Mouse (Mus musculus): ENCODE measurements around the gene Lad1.
A peak's percentile ranks its signal among the peaks of the same experiment; 100 is the strongest.

Lad1 gene

DNA sequence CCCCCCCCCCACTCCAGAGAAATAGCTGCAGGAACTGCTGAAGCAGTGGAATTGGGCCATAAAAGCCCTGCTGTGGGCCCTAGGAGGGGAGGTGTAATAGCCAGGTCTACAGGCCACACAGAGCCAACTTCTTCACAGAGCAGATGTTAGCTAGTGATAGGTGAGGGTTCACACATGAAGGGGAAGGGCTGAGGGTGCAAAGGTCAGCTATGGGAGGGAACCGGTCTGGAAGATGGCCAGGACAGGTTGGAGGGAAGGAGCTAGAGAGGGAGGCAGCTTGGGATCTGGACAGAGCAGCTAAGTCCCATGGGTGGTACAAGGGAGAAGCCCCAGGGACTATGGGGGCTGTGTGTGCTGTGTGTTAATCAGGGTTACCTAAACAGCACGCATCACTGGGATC is 8.2 kb upstream of the Lad1 start:
- peak; percentile 70 to 72 for DNase-seq

DNA sequence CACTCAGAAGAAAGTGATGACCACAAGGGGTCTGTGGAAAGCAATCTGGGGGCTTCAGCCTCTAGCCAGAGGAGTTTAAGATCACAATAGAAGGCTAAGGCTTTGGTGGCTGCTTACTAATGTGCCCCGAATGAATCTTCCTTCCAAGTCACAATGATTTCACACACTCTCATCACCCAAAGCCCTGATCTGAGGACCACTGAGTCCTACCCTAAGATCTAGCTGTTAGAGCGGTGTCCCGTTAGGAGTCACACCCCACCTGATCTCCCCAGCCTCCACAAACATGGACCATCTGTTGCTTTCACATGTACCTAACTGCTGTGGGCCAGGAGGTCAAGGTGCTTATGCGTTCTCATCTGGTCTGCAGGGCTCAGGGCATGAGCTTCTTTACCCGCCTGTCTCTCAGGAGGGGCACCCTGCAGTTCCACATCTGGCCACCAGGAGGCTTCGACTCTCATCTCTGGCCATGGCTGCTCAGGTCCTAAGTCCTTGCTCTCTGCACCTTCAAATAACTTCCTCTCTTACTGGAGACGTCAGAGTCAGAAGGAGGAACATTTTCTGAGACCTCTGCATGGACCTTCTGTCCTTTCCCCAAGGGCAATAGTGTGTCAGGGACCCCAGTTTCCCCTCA is 7.3 kb upstream of the Lad1 start:
- peak; percentile 91 to 97 for DNase-seq

DNA sequence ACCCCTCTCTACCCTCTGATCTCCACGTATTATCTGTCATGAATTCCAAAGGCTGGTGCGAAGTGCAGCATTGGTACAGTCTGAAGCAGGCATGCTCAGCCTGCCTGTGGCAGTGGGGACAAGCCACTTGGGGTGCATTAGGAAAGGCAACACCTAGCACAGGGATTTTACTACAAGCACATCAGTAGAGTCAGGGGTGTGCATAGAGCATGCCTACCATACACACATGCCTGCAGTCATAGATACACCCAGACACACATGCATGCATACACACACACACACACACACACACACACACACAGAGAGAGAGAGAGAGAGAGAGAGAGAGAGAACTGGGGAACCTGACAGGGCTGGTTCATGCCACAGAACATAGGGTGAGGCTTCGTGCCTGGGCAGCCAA is 6.2 kb upstream of the Lad1 start:
- DNase-seq, result no peak

DNA sequence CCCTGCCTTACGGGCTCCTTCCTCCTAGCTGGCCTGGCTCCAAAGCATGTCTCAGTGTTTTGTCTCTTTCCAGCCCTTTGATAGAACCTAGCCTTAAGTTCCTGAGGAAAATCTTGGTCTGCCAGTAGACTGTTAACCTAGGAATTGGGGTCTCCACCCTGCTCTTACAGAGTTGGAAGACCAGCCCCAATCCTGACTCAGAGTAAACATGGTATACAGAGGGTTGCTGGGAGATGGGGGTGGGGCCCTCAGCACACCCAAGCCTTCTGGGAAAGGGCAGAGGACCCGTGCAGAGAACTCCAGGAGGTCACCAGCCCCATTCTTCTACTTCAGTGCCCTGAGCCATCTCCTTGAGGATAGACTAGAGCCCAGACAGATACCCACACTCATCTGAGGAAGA is 5.8 kb upstream of the Lad1 start:
- peak; percentile 25 to 40 for DNase-seq

DNA sequence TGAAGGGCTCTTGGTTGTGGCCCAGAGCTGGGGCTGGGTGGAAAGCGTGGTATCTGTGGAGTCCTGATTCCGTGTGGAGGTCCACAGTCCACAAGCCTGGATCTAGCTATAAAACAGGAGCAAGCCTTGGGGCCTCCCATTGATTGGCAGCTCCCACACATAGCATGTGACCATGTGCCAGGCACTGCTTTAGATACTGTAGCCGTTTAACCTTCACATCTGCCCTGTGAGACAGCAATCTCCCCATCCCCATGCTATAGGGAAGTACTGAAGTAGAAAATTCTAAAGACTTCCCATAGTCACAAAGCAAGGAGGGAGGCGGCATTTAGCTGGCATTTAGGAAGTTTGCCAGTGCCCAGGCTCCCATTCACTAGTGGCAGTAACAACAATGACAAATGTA is 5.3 kb upstream of the Lad1 start:
- peak; percentile 36 to 40 for DNase-seq

DNA sequence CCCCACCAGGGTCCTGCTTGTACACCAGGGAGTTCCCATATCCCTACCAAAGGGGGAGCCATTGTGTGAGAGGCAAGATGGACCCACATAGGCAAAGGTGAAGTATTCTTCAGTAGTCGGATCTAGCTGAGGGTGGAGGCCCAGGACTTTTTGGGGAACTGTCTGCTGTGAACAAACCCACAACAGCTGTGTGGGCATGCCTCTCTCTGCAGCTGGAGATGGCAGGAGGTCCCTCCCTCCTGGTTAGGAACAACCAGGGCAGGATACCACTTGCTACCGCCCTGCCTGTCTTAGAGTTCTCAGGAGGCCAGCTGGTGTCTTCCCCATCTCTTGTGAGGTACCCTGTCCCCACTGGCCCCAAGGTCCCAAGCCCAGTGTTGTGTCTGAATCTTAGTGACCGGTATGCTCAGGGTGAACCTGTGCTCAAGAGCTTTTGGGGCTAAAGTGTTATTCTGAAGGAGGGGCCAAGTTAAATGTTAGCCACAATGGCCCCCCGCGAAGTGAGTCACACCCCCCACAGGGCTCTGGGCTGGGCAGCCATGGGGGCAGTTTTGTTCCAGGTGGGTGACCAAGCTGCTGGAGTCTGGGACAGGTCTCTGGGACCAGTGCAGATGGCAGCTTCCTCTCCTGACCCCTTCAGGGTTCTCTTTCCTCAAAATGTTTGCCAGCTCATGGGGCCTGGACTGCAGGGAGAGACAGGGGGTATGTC is 4.6 kb upstream of the Lad1 start:
- DNase-seq, result peak; percentile 87

DNA sequence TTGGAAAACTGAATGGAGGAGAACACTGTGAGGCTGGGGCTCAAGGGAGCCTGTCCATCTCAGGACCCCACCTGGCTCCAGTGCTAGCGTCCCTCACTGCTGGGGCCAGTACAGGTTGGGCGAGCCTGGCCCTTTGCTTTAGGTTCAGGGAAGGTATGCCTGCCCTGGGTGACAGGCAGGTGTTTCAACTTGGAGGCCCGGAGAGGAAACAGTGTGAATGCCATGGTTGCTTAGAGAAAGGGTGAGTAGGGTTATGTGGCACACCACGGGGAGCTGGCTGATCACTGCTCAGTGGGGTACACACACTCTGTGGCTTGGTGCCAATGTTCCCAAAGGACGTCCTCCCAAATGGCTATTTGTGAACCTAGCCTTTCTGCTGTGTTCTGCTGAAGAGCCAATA is 3.9 kb upstream of the Lad1 start:
- DNase-seq, result peak; percentile 21 to 46

DNA sequence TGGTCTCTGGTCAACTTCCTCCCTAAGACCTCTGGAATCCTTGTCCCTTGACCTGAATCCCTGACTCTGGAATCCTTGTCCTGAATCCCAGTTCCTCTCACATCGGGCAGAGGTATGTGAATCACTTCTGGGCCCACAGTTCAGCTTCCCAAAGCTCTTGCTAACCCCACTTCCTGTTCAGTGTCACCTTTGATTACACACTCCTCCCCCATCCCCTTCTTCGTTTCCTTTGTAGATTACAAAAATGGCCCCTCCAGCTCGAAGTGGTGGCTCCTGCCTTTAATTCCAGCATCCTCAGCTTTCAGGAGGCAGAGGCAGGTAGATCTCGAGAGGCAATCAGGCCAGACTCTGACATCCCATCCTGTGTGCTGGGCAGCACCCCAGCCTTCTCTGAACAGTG is 803 bp upstream of the Lad1 start:
- DNase-seq, result no peak

DNA sequence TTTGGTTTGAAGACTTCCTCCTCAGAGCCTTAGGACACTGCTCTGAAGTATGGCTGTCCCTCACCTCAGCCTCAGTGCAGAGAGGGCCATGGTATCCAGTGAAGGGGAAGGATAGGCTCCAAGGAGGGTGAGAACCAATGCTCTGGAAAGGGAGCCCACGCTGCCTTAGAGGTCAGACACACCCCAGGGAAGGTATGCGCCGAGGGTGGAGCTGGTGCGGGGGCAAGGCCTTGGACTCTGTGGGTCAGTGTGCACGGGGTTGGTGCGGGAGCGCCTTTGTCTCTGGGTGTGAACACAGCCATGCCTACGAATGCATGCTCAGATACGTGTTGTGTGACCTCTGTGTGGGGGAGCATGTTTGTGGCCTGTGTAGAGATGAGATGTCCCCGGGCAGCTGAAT is 1.7 kb downstream of the Lad1 start:
- DNase-seq, result peak; percentile 35 to 41

DNA sequence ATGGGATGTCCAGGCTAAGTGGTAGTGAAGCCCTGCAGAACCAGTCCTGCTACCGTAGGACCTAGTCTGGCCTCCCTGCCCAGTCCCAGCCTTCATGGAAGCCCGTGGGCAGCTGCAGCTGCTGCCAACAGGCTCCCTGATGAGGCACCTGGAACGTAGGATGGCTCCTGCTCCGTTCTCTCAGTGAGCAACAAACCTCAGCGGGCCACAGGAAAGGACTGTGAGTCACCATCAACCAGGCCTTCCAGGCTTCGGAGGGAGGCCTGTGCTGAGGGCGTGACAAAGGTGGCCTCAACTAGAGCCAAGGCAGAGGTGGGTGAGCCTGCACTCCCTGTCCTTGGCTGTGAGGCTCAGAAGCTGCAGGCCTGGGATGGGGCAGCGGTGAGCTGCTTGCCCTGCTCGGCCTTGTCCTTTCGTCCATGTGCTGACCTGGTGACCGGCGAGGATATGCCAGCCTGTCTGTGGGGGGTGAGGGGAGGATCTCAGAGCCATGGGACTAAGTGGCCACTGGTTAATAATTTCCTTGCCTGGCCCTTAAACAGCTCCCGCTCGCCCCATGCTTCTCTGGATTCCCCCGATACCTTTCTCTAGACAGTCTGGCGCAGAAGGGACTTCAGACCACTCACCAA is 2.5 kb downstream of the Lad1 start:
- DNase-seq, result peak; percentile 86 to 93

DNA sequence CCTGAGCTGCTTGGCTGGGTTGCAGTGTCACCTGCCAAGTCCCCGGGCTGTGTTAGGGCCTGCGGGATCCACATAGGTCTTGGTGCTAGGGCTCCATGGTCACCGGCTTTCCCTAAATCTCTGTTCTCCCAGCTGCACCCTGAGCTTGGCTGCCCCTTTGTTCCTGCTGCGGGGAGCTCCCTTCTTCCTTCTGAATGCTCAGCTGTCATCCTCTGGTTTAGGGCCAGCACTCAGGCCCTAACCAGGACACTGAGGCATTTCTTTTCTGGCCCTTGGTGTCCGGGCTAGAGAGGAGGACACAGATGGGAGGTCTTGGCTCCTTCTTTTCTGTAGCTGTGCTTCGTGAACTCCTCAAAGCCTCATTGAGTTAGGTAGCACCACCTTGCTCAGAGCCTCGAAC is 3.4 kb downstream of the Lad1 start:
- DNase-seq, result peak in 1 of 2 experiments; percentile 24

DNA sequence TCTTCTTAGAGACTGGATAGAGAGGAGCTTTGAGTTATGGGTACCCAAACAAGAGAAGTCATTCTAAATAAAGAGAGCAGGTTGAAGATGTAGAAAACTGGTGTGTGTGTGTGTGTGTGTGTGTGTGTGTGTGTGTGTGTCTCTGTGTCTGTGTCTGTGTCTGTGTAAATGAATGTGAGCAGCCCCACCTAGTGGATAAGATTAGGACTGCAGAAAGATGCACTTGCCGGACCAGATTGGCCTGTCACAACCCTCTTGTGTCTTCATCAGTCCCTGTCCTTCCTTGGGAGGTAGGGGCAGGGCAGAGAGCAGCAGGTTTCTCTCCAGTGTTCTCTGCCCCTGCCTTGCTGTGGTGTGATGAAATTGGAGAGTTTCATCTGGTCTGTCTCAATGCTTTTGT is 10.5 kb downstream of the Lad1 start:
- peak; percentile 51 to 70 for DNase-seq

DNA sequence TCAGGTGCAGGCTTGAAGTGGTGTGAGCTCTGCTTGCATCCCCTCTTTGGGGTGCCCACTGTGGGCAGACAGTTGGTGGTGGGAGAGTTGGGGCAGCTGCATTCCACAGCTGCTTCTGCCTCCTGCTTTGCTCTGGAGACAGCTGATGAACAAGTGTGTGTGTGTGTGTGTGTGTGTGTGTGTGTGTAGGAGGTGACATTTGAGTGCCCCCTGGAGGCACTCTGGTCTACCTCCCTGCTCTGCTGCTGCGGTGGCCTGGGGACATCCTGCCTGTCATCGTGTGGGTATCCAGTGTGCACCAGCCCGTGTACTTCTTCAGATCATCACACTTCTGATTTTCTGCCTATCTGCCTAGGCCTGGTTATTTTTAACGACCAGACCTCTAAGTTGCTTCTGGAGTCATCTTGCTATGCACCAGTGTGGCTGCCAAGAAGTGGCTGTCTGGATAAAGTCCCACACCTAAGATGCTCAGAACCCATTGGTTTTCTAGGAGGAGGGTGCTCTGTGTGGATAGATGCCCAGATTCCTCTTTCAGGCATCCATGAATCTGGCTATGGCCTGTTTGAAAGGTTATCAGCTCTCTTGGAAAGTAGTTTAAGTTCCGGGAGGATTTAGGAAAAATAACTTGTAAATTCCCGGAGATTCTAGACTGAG is 15.9 kb downstream of the Lad1 start:
- no peak for DNase-seq

DNA sequence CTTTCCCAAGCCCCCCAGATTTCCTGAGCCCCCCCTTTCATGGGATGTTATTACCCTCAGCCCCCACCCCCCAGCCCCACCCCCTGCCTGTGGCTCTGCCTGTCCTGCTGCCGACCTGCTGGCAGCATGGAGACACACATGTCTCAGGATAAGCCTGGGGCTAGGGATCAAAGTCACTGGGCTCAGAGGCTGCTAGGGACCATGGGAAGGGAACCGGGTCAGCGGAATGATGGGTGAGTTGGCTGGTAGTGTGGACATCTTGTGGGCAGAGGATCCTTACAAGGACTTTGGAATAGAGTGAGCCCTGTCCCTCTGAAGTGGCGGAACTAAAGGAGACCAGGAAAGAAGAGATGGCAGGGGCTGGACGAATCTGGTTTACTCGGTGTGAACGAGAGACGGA is 16.6 kb downstream of the Lad1 start:
- DNase-seq, result no peak

DNA sequence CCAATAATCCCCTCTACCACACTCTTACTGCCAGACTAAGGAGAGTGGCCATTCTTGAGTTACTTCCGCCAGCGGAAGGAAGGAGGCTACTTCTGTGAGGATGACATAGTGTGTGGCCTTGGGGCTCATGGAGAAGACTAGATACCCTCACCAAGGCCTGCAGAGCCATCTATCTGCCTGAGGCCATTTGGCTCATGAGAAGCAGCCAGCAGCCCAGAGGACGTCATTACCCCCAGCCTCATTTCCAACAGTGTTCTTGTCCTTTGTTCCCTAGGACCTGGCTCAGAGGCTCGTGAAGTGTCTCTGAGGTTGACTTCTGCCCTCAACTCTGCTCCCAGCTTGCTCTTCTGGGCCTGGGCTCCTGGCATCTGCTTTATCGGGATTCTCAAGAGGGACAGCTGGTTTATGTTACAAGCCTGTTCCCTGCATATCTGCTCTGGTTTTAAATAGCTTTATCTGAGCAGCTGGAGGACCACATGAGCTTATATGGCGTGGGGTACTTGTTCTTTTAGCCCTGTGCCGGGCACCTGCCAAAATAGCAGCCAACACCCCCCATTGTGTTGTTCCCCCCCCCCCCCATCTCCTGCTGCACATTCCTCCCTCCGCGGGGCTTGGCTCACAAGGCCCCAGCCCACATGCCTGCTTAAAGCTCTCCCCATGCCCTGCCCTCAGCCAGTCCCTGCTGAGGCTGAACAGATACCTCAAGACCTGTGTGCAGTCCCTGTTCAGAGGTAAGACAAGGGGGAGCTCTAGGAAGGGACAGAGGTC is 17.5 kb downstream of the Lad1 start, which contains the start of gene Tnnt2:
Tnnt2 (plus strand) TSS at position 639 of the 768 bp plus-strand sequence.
- no peak for DNase-seq

DNA sequence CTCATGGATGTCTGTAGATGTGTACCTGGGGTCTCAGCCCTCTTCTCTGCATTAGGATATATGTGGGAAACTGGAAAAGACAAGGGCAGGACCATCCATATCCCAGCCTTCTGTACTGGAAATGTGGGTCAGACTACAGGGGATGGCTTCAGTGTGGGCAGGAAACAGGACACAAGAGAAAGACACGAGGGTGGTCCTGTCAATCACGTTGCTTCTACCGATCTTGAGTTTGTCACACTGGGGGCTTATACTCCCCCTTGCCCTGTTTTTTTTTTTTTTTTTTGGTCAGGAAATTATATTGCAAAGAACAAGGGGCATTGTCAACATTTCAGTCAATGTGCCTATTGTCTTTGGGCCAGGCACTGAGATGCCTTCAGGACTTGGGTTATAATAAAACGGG is 20.2 kb downstream of the Lad1 start:
- no peak for DNase-seq

DNA sequence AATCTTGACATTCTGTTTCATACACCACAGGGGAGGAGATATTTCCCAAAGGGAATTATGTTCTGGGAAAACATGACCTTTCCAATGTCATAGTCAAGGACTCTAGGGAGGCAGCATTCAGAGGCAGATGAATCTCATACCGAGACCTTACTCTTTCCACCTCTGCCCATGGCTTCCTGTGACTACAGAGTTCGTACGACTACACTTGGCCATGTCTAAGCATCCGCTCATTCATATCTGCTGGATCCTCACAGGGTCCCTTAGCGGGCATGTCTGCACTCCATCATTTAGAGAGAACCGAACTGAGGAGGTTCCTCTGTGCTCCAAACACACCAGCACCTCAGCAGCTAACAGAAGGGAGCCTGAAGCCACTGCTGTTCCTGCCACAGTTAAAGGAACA is 20.7 kb downstream of the Lad1 start:
- no peak for DNase-seq

DNA sequence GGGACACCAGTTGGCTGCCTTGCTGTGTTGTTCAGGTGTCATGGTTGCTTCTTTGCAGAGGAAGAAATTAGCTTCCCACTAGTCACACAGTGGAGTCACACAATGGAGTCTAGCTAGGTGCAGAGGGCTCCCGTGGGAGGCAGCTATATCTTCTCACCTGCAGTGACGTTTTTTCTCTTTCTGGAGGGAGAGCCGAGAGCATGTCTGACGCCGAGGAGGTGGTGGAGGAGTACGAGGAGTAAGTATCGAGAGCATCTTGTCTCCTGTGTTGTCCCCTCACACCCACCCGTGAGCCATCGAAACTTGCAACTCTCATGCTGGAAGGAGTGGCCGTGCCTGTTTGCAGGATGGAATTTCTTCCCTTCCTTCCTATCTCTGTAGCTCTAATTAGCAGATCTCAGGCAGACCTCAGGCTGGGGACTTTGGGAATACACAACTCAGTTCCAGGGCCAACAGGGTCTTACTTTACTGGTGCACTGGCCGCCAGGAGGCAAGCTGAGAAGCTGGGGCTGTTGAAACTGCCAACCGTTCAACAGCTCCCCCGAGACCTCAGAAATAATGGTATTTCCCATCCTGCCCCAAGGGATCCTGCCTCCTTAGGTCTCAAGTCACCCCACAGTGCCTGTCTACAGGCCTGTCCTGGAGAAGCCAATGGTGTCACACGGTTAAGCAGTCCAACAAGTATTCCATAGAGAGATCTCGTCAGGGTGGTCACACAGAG is 22.4 kb downstream of the Lad1 start:
- no peak for DNase-seq

DNA sequence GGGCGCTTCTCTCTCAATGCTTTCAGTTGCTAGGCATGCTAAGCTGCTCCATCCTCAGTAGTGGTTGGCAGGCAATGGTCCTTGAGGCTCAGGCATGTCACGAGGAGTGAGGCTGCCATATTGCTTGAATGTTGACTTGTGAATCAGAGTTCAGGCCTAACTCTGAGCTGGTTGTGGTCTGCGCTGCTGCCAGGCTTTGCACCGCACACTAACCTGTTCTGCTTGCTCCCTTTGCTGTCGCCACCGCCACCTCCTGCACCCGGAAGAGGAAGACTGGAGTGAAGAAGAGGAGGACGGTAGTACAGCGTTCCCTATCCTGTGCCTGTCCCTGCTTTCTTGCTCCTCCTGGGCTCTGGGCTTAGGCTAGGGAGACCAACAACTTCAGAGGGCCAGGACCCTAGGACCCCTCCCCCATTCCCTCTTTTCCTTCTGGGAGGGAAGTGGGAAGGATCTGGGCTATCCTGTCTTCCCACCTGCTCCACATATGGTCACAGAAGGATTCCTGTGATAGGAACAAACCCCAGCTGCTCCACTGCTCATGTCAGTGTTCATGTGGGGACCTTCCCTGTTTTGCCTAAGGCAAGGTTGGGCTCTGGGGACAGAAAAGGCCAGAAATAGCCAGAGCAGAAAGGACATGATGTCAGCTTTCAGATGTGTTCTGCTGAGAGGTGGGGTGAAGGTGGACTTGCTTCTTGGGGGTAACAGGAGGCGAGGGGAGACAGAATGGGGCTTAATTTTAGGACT is 25.3 kb downstream of the Lad1 start:
- DNase-seq, result no peak

DNA sequence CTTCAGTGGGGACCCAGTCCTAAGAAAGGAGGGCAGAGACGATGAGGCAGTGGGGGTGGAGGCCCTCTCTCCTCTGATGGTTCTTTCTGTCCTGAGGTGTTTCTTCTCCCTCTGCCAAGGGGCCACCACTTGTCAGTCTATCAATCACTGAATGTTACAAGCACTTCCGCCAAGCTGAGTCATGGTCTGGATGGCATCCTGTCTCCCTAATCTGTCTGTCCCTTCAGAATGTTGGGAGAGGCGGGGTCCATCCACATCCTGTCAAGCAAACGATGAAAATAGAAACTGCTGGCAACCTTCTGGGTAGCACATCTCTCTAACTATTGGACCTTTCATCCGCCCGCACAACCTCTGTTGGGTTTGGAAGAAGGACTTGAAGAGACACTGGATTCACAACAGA is 26.1 kb downstream of the Lad1 start:
- DNase-seq, result peak in 1 of 2 experiments; percentile 44

DNA sequence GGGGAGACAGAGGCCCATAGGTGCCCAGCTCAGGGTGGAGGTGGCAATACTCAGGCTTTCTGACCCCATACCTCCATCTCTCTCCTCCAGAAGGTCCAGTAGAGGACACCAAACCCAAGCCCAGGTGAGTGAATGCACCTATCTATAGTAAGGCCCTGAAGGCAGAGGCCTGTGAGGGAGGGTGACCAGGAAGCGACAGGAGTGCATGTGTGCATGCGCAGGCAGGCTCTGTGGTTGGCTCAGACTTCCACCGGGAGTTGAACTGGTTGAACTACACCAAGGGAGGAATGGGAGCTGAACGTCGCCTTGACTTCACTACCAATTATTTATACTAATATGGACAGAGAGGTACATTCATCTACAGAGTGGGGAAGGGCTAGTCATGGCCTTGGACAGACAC is 28.2 kb downstream of the Lad1 start:
- no peak for DNase-seq
